Mouse (Mus musculus) limb, embryonic 14.5 days (tissue): Measurements from ENCODE around the gene Gm20388. TPM values are rescaled to one million over a fixed set of nuclear protein-coding genes. Genes with fewer than 3 reads are reported as not detected.

Experiments used
- ATAC-seq: fragments of 200-750 bp; cut with Nextera tagmentation; 2 replicates; pipeline ENCODE4 v1.8.0; 2017; ENCODE audit warnings: low read depth, moderate number of reproducible peaks, moderate TSS enrichment; ENCODE audit not compliant: low FRiP score
- DNase-seq: peaks from one replicate; pipeline ENCODE4 v3.0.0-alpha.2; 2015; ENCODE audit warnings: low spot score
- H3K27ac ChIP-seq: fragments of 300-500 bp; sonication (generic); replicated peaks from 2 replicates; pipeline ENCODE4 v1.5.1; 2014; ENCODE audit warnings: low read depth, mild to moderate bottlenecking, low read length, moderate library complexity, mixed read lengths
- H3K27me3 ChIP-seq: fragments of 300-500 bp; sonication (generic); 2 replicates; pipeline ENCODE4 v1.6.1; 2014; ENCODE audit warnings: low read length, mixed read lengths; ENCODE audit not compliant: control insufficient read depth, insufficient read depth
- H3K36me3 ChIP-seq: fragments of 300-500 bp; sonication (generic); 2 replicates; pipeline ENCODE4 v1.6.1; 2014; ENCODE audit warnings: mild to moderate bottlenecking, low read length, moderate library complexity, mixed read lengths; ENCODE audit not compliant: control insufficient read depth, insufficient read depth
- H3K4me1 ChIP-seq: fragments of 300-500 bp; sonication (generic); 2 replicates; pipeline ENCODE4 v1.6.1; 2014; ENCODE audit warnings: antibody characterized with exemption, low read length, mixed read lengths; ENCODE audit not compliant: control insufficient read depth, insufficient read depth
- H3K4me2 ChIP-seq: fragments of 300-500 bp; sonication (generic); replicated peaks from 2 replicates; pipeline ENCODE4 v1.6.1; 2014; ENCODE audit warnings: low read depth, mild to moderate bottlenecking, low read length, moderate library complexity; ENCODE audit not compliant: severe bottlenecking
- H3K4me3 ChIP-seq: fragments of 300-500 bp; sonication (generic); replicated peaks from 2 replicates; pipeline ENCODE4 v1.5.1; 2014; ENCODE audit warnings: low read length
- H3K9ac ChIP-seq: fragments of 300-500 bp; sonication (generic); 2 replicates; pipeline ENCODE4 v1.6.1; 2014; ENCODE audit warnings: mild to moderate bottlenecking, low read depth, low read length, moderate library complexity; ENCODE audit not compliant: severe bottlenecking
- H3K9me3 ChIP-seq: fragments of 300-500 bp; sonication (generic); 2 replicates; pipeline ENCODE4 v1.6.1; 2016; ENCODE audit warnings: low read length; ENCODE audit not compliant: control insufficient read depth
- POLR2A ChIP-seq: fragments of 200-500 bp; IDR thresholded peaks from 2 replicates; pipeline ENCODE4 v1.8.0; 2012; ENCODE audit warnings: inconsistent platforms, mild to moderate bottlenecking, moderate library complexity, borderline replicate concordance; ENCODE audit not compliant: insufficient read depth, insufficient read length; ENCODE audit errors: extremely low read depth
- WGBS: fragments of 180-500 bp; shearing (Covaris S2); extraction: QIAGEN DNeasy Blood & Tissue Kit; methylation state at CpG from one replicate; pipeline ENCODE4 v1.1.7; 2014; 5-methylcytosine and 5-hydroxymethylcytosine counted together
- polyA plus RNA-seq, 2 experiments: library from polyadenylated mRNA; depleted of rRNA in 1 of 2; stranded (reverse) in 1 of 2; unstranded in 1 of 2; fragments of >200 nt; fragmentation: Nextera tagmentation in 1 of 2; extraction: Ambion mirVana in 1 of 2; gene quantifications; 2 replicates each; pipeline versions ENCODE4 v1.2.1 to v1.2.3; 2012 to 2014

Gm20388 gene
- polyA plus RNA-seq, 2 experiments = 1.9 to 49.9 TPM

DNA sequence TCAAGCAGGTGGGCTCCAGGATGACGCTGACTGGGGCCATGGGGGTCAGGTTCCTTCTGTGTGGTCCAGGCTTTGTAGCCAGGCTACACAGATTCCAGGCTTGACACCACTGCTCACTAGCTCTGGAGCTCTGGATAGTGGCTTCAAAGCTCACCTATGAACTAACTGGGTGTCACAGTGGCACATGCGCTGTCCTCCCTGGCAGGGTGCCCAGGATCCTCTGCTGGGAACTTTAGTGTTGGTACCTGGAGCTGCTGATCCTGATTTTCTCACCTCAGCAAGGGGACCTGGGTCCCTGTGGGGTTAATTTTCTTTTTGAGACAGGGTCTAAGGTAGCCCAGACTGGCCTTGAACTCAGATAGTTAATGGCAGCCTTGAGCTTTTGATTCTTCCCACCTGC lies 490.6 kb downstream of the Gm20388 start:
- Histone ChIP-seq H3K4me3 (no peak overlapping the region), H3K9me3 (no peaks in the 10 kb centered on the region), H3K36me3 (no peaks in the 10 kb centered on the region), H3K9ac (no peak overlapping the region), H3K27ac (no peak overlapping the region), H3K4me2 (no peak overlapping the region), H3K4me1 (peaks cover 25% of the 10 kb centered on the region), H3K27me3 (no peaks in the 10 kb centered on the region)
- 83% methylated on average over 2 of the region's 2 CpGs for WGBS
- ATAC-seq (no peak), DNase-seq (no peak)
- no peak for TF ChIP-seq POLR2A

DNA sequence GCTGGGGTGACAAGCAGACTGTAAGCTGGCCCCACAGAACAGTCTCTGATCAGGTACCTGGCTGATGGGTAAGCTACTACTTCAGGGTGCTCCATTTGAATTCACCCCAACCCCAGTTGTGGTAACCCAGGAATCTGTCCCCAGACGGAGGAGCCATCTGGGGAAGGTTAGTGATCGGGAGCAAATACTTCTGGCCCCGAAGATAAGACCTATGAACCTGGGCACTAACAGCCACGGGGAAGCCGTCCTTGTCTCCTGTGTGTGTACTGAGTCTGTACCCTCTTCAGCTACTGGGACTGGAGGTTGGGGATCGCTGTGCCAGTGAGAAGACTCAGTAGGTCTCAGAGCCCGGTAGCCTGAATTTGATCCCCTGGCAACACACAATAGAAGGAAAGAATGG lies 491.1 kb downstream of the Gm20388 start:
- TF ChIP-seq POLR2A = no peak
- Histone ChIP-seq H3K9ac (no peak overlapping the region), H3K36me3 (no peaks in the 10 kb centered on the region), H3K4me1 (peaks cover 25% of the 10 kb centered on the region), H3K27me3 (no peaks in the 10 kb centered on the region), H3K4me2 (no peak overlapping the region), H3K27ac (no peak overlapping the region), H3K4me3 (no peak overlapping the region), H3K9me3 (no peaks in the 10 kb centered on the region)
- ATAC-seq = no peak
- DNase-seq = no peak
- WGBS = 92% methylated on average over 7 of the region's 7 CpGs

DNA sequence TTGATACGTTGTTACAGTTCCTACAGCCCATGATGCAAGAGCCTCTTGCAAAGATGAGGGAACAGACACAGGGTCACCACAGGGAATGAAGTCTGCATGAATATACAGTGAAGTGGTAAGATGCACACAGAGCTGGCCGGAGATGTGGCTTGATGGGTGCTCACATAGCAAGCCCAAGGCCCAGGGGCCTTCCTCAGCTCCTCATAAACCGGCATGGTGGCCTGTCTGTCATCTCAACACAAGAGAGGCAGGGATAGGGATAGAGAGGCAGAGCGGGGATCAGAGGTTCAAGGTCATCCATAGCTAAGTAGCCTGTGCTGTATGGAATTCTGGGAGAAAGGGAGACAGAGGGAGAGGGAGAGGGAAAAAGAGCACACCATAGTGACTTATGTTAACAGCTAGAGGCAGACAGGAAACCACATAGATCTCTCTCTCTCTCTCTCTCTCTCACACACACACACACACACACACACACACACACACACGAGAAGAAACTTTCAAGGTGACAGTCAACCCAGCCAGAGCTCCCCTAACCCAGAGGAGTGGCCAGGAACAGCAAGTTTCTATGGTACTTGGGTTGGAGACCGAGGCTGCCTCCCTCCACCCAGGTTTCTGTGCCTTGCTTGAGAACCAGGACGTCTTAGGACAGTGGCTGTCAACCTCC lies 493.1 kb downstream of the Gm20388 start:
- Histone ChIP-seq H3K9me3 (no peaks in the 10 kb centered on the region), H3K4me3 (no peak overlapping the region), H3K4me2 (no peak overlapping the region), H3K27ac (no peak overlapping the region), H3K9ac (no peak overlapping the region), H3K4me1 (peaks cover 26% of the 10 kb centered on the region), H3K27me3 (no peaks in the 10 kb centered on the region), H3K36me3 (no peaks in the 10 kb centered on the region)
- no peak for TF ChIP-seq POLR2A
- DNase-seq (no peak), ATAC-seq (no peak)
- 74% methylated on average over 7 of the region's 7 CpGs for WGBS

DNA sequence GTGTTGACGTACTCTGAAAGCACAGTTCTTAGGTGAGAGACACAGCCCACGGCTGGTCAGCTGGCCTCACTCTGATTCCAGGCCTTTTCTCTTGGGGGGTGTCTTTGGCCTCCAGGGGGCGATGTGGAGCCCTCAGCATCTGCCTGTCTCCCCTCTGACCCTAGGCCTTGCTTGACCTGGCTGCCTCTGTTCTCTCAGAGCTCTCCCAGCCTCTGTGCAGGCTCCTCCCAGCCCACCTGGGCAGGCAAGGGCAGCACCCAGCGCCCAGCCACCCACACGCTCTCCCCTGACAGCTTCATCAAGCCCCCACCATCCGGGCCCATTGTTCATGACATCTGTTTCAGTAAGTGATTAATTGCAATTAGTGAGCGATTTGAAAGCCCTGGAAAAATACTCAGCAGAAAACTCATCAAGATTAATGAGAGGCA lies 494.0 kb downstream of the Gm20388 start:
- ATAC-seq (no peak), DNase-seq (no peak)
- no peaks in the 10 kb centered on the region for H3K9me3 ChIP-seq
- H3K4me3 ChIP-seq = no peak overlapping the region
- no peak overlapping the region for H3K4me2 ChIP-seq
- WGBS = 54% methylated on average over 7 of the region's 7 CpGs
- no peak for TF ChIP-seq POLR2A
- no peak overlapping the region for H3K27ac ChIP-seq
- no peaks in the 10 kb centered on the region for H3K27me3 ChIP-seq
- peaks cover 19% of the 10 kb centered on the region for H3K4me1 ChIP-seq
- H3K36me3 ChIP-seq = no peaks in the 10 kb centered on the region
- H3K9ac ChIP-seq = no peak overlapping the region

DNA sequence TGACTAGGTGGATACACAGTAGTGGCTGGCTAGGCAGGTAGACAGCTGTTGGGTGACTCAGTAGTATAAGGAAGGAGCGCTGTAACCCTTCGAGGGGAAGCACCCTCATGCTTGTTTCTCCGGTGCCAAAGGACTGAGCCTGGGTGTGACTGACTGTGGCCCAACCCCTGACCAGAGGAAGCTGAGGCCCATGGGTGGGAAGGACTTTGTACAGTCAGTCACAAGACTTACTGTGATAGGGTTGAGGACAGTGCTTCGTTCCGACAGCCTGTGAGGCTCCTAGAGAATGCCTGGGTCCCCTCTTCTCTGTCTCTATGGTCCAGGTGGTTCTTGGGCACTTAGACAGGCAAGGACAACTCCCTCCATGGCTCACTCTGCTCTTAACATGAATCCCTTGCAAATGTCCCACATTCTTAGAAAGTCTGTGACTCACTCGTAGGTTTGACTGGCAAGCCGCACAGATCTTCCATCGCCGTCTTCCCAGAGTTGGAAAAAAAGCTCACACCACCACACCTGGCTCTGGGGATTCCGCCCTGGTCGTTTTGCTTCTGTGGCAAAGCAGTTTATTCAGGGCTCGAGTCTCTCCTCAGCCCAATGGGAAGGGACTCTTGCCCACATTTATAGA lies 495.5 kb downstream of the Gm20388 start:
- H3K4me2 ChIP-seq = no peak overlapping the region
- no peak overlapping the region for H3K9ac ChIP-seq
- H3K27me3 ChIP-seq = no peaks in the 10 kb centered on the region
- no peak for ATAC-seq
- no peak overlapping the region for H3K4me3 ChIP-seq
- WGBS = 87% methylated on average over 12 of the region's 12 CpGs
- H3K4me1 ChIP-seq = peaks cover 24% of the 10 kb centered on the region
- H3K27ac ChIP-seq = no peak overlapping the region
- H3K36me3 ChIP-seq = no peaks in the 10 kb centered on the region
- TF ChIP-seq POLR2A = no peak
- no peak for DNase-seq
- no peaks in the 10 kb centered on the region for H3K9me3 ChIP-seq
